Mouse (Mus musculus): ENCODE measurements around the gene Ppp1r12b. TPM values are rescaled to one million over a fixed set of nuclear protein-coding genes. Genes with fewer than 3 reads are reported as not detected.

Gene Ppp1r12b
- total and polyA plus RNA-seq, 3 experiments, result 0.64 to 1.8 (median 1.6) TPM

DNA sequence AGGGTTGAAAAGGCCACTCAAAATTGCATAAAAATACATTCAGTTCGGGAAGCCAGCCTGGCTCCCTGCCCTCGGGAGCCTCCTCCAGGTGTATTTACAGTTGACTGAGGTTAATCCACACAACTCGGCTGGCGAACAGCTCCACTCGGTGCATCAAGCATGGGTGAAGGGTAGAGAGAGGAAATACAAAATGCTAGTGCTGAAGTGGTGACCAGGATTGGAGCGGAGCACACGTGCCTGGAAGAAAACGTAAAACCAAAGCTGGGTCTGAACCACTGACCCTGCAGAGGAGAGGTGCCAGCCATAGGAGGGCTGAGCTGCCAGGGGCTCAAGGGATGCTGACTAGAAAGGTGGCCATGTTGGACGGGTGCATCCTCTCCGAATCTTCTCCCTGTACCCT, 200.9 kb downstream of the Ppp1r12b start:
- Histone ChIP-seq H3K27ac (ENCODE audit: insufficient read depth, low read depth) (no peak overlapping the region), H3K4me1 (ENCODE audit: control insufficient read depth in 1 of 2, insufficient read depth in 2 of 2) (peaks cover 0 to 7% of the 10 kb centered on the region in 2 experiments; a peak in 2 of 4 replicates), H3K36me3 (replicated peaks in 1 of 2; ENCODE audit: control insufficient read depth in 1 of 2, insufficient read depth in 1 of 2, low read length in 1 of 2) (no peaks in the 10 kb centered on the region), H3K27me3 (replicated peaks) (peaks cover 30% of the 10 kb centered on the region), H3K9me3 (replicated peaks; ENCODE audit: low read length) (no peaks in the 10 kb centered on the region), H3K4me2 (ENCODE audit: insufficient read depth, low read depth, poor library complexity, severe bottlenecking) (no peak overlapping the region), H3K79me2 (replicated peaks; ENCODE audit: control insufficient read depth, extremely low read depth, insufficient read depth, poor library complexity, severe bottlenecking) (no peaks in the 10 kb centered on the region), H3K4me3 (replicated peaks in 1 of 3; ENCODE audit: low read depth in 2 of 3, low read length in 2 of 3, poor library complexity in 1 of 3) (no peak overlapping the region), H3K9ac (ENCODE audit: insufficient read depth, low read depth) (no peak overlapping the region)
- in situ Hi-C loops (cut with MboI; ENCODE audit: low pct_ligation_motif_present, low pct_unique_long_range_greater_than_20kb, low sequenced_read_pairs) (no loop called here), dilution Hi-C loops (cut with MboI; ENCODE audit: extremely low pct_ligation_motif_present, extremely low pct_unique_long_range_greater_than_20kb, low sequenced_read_pairs) (no loop called here)
- TF ChIP-seq GABPA (IDR thresholded peaks at IDR 0.05; ENCODE audit: insufficient replicate concordance, low read depth, low read length) (no peak), CTCF (conservative IDR thresholded peaks at IDR 0.05 in 1 of 2, IDR thresholded peaks at IDR 0.05 in 1 of 2; ENCODE audit: low read depth in 2 of 2, low read length in 2 of 2) (no peak), ZKSCAN1 (IDR thresholded peaks at IDR 0.05; ENCODE audit: borderline replicate concordance, low read depth, low read length) (no peak), MYC (IDR thresholded peaks at IDR 0.05; ENCODE audit: low read depth, low read length) (no peak), ZC3H11A (IDR thresholded peaks at IDR 0.05; ENCODE audit: low read depth, low read length) (no peak), MXI1 (IDR thresholded peaks at IDR 0.05; ENCODE audit: low read depth, low read length) (no peak), SMC3 (IDR thresholded peaks at IDR 0.05; ENCODE audit: low read depth, low read length) (no peak), MAFK (IDR thresholded peaks at IDR 0.05; ENCODE audit: insufficient replicate concordance, low read length) (no peak), USF2 (conservative IDR thresholded peaks at IDR 0.05; ENCODE audit: low read depth, low read length) (no peak), CHD1 (IDR thresholded peaks at IDR 0.05; ENCODE audit: low read depth, low read length) (no peak), MAZ (IDR thresholded peaks at IDR 0.05; ENCODE audit: low read depth, low read length) (no peak), ELF1 (IDR thresholded peaks at IDR 0.05; ENCODE audit: low read depth, low read length) (no peak), IRF4 (IDR thresholded peaks at IDR 0.05; ENCODE audit: low read depth, low read length) (no peak), POLR2AphosphoS2 (IDR thresholded peaks at IDR 0.05; ENCODE audit: low read depth, low read length) (no peak), USF1 (IDR thresholded peaks at IDR 0.05; ENCODE audit: low read depth, low read length) (no peak), PAX5 (IDR thresholded peaks at IDR 0.05; ENCODE audit: low read length) (no peak), RCOR1 (conservative IDR thresholded peaks at IDR 0.05; ENCODE audit: low read depth, low read length) (no peak), CHD2 (IDR thresholded peaks at IDR 0.05; ENCODE audit: low read length) (no peak), NELFE (IDR thresholded peaks at IDR 0.05; ENCODE audit: low read depth, low read length) (no peak), JUN (IDR thresholded peaks at IDR 0.05; ENCODE audit: insufficient read depth, low read depth, low read length) (no peak)
- no peak for DNase-seq (ENCODE audit: extremely low read depth)

DNA sequence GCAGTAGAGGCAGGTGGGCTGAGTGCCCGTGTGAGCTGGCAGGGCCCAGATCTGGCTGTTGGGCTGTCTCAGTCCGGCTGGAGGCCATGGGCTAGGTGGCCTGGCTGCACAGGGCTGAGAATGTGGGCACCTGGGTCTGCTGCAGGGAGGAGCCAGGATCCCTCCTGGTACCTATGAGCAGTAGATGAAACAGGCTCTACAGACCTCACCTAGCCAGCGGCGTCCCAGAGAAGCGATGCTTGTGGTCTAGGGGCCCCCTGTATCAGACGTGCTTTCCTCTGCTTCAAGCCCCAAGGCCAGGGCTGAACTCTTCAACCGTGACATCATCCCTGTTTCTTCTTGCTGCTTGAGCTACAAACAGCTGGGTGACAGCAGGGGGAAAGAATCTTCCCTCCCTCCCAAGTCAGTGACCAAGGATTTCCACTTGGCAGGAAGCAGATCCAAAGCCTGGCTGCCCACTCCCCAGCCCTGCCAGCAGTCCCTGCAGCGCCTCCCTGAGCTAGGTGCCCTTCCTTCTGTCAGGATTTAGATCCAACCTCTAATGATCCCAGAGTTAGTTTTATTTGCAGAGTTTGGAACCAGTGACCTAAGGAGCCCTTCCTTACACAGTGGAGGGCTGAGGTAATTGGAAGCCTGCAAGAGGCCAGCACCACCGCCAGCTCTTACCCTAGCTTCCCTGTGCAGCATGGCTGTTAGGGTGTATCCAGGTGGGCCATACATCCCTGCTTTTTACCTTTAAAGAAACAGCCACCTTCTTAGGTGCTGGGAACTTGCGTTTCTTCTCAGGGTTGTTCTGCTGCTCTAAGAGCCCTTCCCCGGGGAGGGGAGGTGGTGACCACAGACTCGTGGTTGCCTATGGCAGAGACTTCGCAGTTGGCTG, 201.8 kb downstream of the Ppp1r12b start:
- Histone ChIP-seq H3K4me1 (ENCODE audit: control insufficient read depth in 1 of 2, insufficient read depth in 2 of 2) (peaks cover 0 to 7% of the 10 kb centered on the region in 2 experiments; a peak in 2 of 4 replicates), H3K79me2 (replicated peaks; ENCODE audit: control insufficient read depth, extremely low read depth, insufficient read depth, poor library complexity, severe bottlenecking) (no peaks in the 10 kb centered on the region), H3K27me3 (replicated peaks) (peaks cover 38% of the 10 kb centered on the region), H3K9me3 (replicated peaks; ENCODE audit: low read length) (no peaks in the 10 kb centered on the region), H3K9ac (ENCODE audit: insufficient read depth, low read depth) (no peak overlapping the region), H3K36me3 (replicated peaks in 1 of 2; ENCODE audit: control insufficient read depth in 1 of 2, insufficient read depth in 1 of 2, low read length in 1 of 2) (no peaks in the 10 kb centered on the region), H3K4me3 (replicated peaks in 1 of 3; ENCODE audit: low read depth in 2 of 3, low read length in 2 of 3, poor library complexity in 1 of 3) (no peak overlapping the region), H3K27ac (ENCODE audit: insufficient read depth, low read depth) (no peak overlapping the region), H3K4me2 (ENCODE audit: insufficient read depth, low read depth, poor library complexity, severe bottlenecking) (no peak overlapping the region)
- TF ChIP-seq MAX (IDR thresholded peaks at IDR 0.05; ENCODE audit: low read length) (no peak), E2F4 (IDR thresholded peaks at IDR 0.05; ENCODE audit: insufficient replicate concordance, low read depth, low read length) (no peak), USF1 (IDR thresholded peaks at IDR 0.05; ENCODE audit: low read depth, low read length) (no peak), IRF4 (IDR thresholded peaks at IDR 0.05; ENCODE audit: low read depth, low read length) (no peak)
- in situ Hi-C loops (cut with MboI; ENCODE audit: low pct_ligation_motif_present, low pct_unique_long_range_greater_than_20kb, low sequenced_read_pairs), result no loop called here
- dilution Hi-C loops (cut with MboI; ENCODE audit: extremely low pct_ligation_motif_present, extremely low pct_unique_long_range_greater_than_20kb, low sequenced_read_pairs), result no loop called here
- DNase-seq (ENCODE audit: extremely low read depth), result no peak

Data from CH12.LX (cell line).